Mouse (Mus musculus) CH12.LX (cell line): ENCODE data around the gene Wrap53. TPM values are rescaled to one million over a fixed set of nuclear protein-coding genes. Genes with fewer than 3 reads are reported as not detected.

ENCODE experiments used
- DNase-seq: peaks from one replicate; pipeline ENCODE4 v3.0.0-alpha.2; 2013; ENCODE audit errors: extremely low read depth
- H3K27ac ChIP-seq: 2 replicates; pipeline ENCODE4 v1.5.1; 2012; ENCODE audit warnings: low read depth, mild to moderate bottlenecking, control low read depth, moderate library complexity; ENCODE audit not compliant: insufficient read depth
- H3K27me3 ChIP-seq: replicated peaks from 2 replicates; pipeline ENCODE3; 2012; ENCODE audit warnings: inconsistent platforms
- H3K36me3 ChIP-seq, 2 experiments: replicated peaks in 1 of 2; 2 replicates each; pipeline versions ENCODE3 to v1.6.1; 2012; ENCODE audit warnings: inconsistent platforms in 1 of 2, low read length in 1 of 2, mild to moderate bottlenecking in 1 of 2, mixed read lengths in 1 of 2, moderate library complexity in 1 of 2; ENCODE audit not compliant: control insufficient read depth in 1 of 2, insufficient read depth in 1 of 2
- H3K4me1 ChIP-seq, 2 experiments: 2 replicates each; pipeline ENCODE4 v1.6.1; 2012; ENCODE audit warnings: inconsistent platforms in 1 of 2, moderate library complexity in 1 of 2; ENCODE audit not compliant: insufficient read depth in 2 of 2, control insufficient read depth in 1 of 2
- H3K4me2 ChIP-seq: 2 replicates; pipeline ENCODE4 v1.6.1; 2012; ENCODE audit warnings: low read depth, mild to moderate bottlenecking, control low read depth; ENCODE audit not compliant: poor library complexity, insufficient read depth, severe bottlenecking
- H3K4me3 ChIP-seq, 3 experiments: fragments of 150-350 bp in 1 of 3; sonication (generic) in 1 of 3; replicated peaks in 1 of 3; 2 replicates each; pipeline versions ENCODE3 to v1.5.1; 2011 to 2012; ENCODE audit warnings: low read depth in 2 of 3, low read length in 2 of 3, mild to moderate bottlenecking in 2 of 3, moderate library complexity in 2 of 3, control low read depth in 1 of 3, improper control_type of control experiment in 1 of 3, inconsistent platforms in 1 of 3, mixed read lengths in 1 of 3; ENCODE audit not compliant: poor library complexity in 1 of 3
- H3K79me2 ChIP-seq: replicated peaks from 2 replicates; pipeline ENCODE4 v1.6.1; 2012; ENCODE audit warnings: mild to moderate bottlenecking, moderate library complexity; ENCODE audit not compliant: control insufficient read depth, poor library complexity, insufficient read depth, severe bottlenecking; ENCODE audit errors: extremely low read depth
- H3K9ac ChIP-seq: 2 replicates; pipeline ENCODE4 v1.6.1; 2012; ENCODE audit warnings: low read depth, mild to moderate bottlenecking, control low read depth, moderate library complexity; ENCODE audit not compliant: insufficient read depth
- H3K9me3 ChIP-seq: replicated peaks from 2 replicates; pipeline ENCODE3; 2012; ENCODE audit warnings: low read length, inconsistent platforms, mixed read lengths
- BHLHE40 ChIP-seq: IDR thresholded peaks from 2 replicates; pipeline ENCODE4 v1.6.1; 2011; ENCODE audit warnings: mild to moderate bottlenecking, low read depth, low read length, improper control_type of control experiment
- CHD2 ChIP-seq: IDR thresholded peaks from 2 replicates; pipeline ENCODE4 v1.6.1; 2011; ENCODE audit warnings: low read length, improper control_type of control experiment
- HCFC1 ChIP-seq: IDR thresholded peaks from 2 replicates; pipeline ENCODE4 v1.6.1; 2012; ENCODE audit warnings: low read depth, mild to moderate bottlenecking, inconsistent platforms, low read length, improper control_type of control experiment
- JUN ChIP-seq: IDR thresholded peaks from 2 replicates; pipeline ENCODE4 v1.6.1; 2011; ENCODE audit warnings: low read depth, mild to moderate bottlenecking, low read length, improper control_type of control experiment, moderate library complexity; ENCODE audit not compliant: insufficient read depth
- JUND ChIP-seq: conservative IDR thresholded peaks from 2 replicates; pipeline ENCODE4 v1.6.1; 2011; ENCODE audit warnings: low read depth, low read length, improper control_type of control experiment
- KAT2A ChIP-seq: IDR thresholded peaks from 2 replicates; pipeline ENCODE4 v1.6.1; 2012; ENCODE audit warnings: low read length, improper control_type of control experiment, inconsistent platforms; ENCODE audit not compliant: insufficient replicate concordance
- MAX ChIP-seq: IDR thresholded peaks from 2 replicates; pipeline ENCODE4 v1.6.1; 2011; ENCODE audit warnings: low read length, improper control_type of control experiment
- MEF2A ChIP-seq: IDR thresholded peaks from 2 replicates; pipeline ENCODE4 v1.6.1; 2014; ENCODE audit warnings: low read depth, mild to moderate bottlenecking, inconsistent platforms, low read length, improper control_type of control experiment, borderline replicate concordance
- MXI1 ChIP-seq: IDR thresholded peaks from 2 replicates; pipeline ENCODE4 v1.6.1; 2011; ENCODE audit warnings: mild to moderate bottlenecking, low read depth, low read length, improper control_type of control experiment
- MYC ChIP-seq: IDR thresholded peaks from 2 replicates; pipeline ENCODE4 v1.6.1; 2011; ENCODE audit warnings: low read depth, mild to moderate bottlenecking, improper control_type of control experiment, low read length
- PAX5 ChIP-seq: IDR thresholded peaks from 2 replicates; pipeline ENCODE4 v1.6.1; 2012; ENCODE audit warnings: low read length, inconsistent platforms, mixed read lengths
- RAD21 ChIP-seq: IDR thresholded peaks from 2 replicates; pipeline ENCODE4 v1.6.1; 2011; ENCODE audit warnings: low read depth, mild to moderate bottlenecking, low read length, improper control_type of control experiment, moderate library complexity
- TBP ChIP-seq: conservative IDR thresholded peaks from 2 replicates; pipeline ENCODE4 v1.6.1; 2011; ENCODE audit warnings: low read depth, low read length, improper control_type of control experiment
- TCF12 ChIP-seq: IDR thresholded peaks from 2 replicates; pipeline ENCODE4 v1.6.1; 2014; ENCODE audit warnings: low read depth, mild to moderate bottlenecking, inconsistent platforms, low read length, improper control_type of control experiment
- USF1 ChIP-seq: IDR thresholded peaks from 2 replicates; pipeline ENCODE4 v1.6.1; 2014; ENCODE audit warnings: low read depth, mild to moderate bottlenecking, inconsistent platforms, low read length, improper control_type of control experiment
- USF2 ChIP-seq: conservative IDR thresholded peaks from 2 replicates; pipeline ENCODE4 v1.6.1; 2011; ENCODE audit warnings: low read depth, low read length, improper control_type of control experiment
- ZKSCAN1 ChIP-seq: IDR thresholded peaks from 2 replicates; pipeline ENCODE4 v1.6.1; 2012; ENCODE audit warnings: low read depth, inconsistent platforms, low read length, improper control_type of control experiment, borderline replicate concordance
- dilution Hi-C: fragments of 300-500 bp; cut with MboI; formaldehyde crosslinking; loops from 2 replicates; pipeline ENCODE4 v1.14.3; 2020; ENCODE audit warnings: low sequenced_read_pairs; ENCODE audit not compliant: extremely low pct_unique_long_range_greater_than_20kb, extremely low pct_ligation_motif_present
- in situ Hi-C: fragments of 300-500 bp; cut with MboI; formaldehyde crosslinking; loops from 3 replicates; pipeline ENCODE4 v1.14.3; 2019; ENCODE audit warnings: low sequenced_read_pairs, low pct_ligation_motif_present, low pct_unique_long_range_greater_than_20kb, mixed read lengths
- polyA plus RNA-seq: library from polyadenylated mRNA; unstranded; fragments of >175 nt; gene quantifications from 2 replicates; pipeline ENCODE4 v1.2.1, GENCODE M21; 2012; ENCODE audit warnings: low read depth; ENCODE audit not compliant: insufficient read length
- total RNA-seq, 2 experiments: library from RNA; depleted of rRNA; stranded (reverse); fragments of 300-350 nt in 1 of 2; fragments of >200 nt in 1 of 2; gene quantifications; 2 replicates each; pipeline ENCODE4 v1.2.3; 2012 to 2014

Gene Wrap53
- total and polyA plus RNA-seq, 3 experiments: 25.4 to 36.0 (median 34.2) TPM

- TF ChIP-seq TBP (no peak), HCFC1 (no peak), CHD2 (no peak), USF1 (peak; percentile 35), KAT2A (no peak), PAX5 (no peak), USF2 (peak; percentile 41)
- peaks cover 79% of the 10 kb centered on the region for H3K27me3 ChIP-seq
- H3K27ac ChIP-seq: no peak overlapping the region
- in situ Hi-C loops: no loop called here
- DNase-seq: no peak
- no peak overlapping the region for H3K4me3 ChIP-seq
- dilution Hi-C loops: no loop called here
- no peak overlapping the region for H3K9ac ChIP-seq
- peaks cover 9 to 19% of the 10 kb centered on the region in 2 experiments for H3K4me1 ChIP-seq
- no peaks in the 10 kb centered on the region for H3K79me2 ChIP-seq
- H3K9me3 ChIP-seq: no peaks in the 10 kb centered on the region
- no peak overlapping the region for H3K4me2 ChIP-seq
- no peaks in the 10 kb centered on the region for H3K36me3 ChIP-seq
These were observed 29.4 kb upstream of the Wrap53 start for GRCm38 (mm10) chr11:69609416-69609815.

GRCm38 (mm10) chr11:69608525-69608924 is 28.5 kb upstream of the Wrap53 start:
- Histone ChIP-seq H3K4me2 (no peak overlapping the region), H3K36me3 (no peaks in the 10 kb centered on the region), H3K9ac (no peak overlapping the region), H3K4me1 (peaks cover 9 to 12% of the 10 kb centered on the region in 2 experiments), H3K79me2 (no peaks in the 10 kb centered on the region), H3K4me3 (no peak overlapping the region), H3K27me3 (peaks cover 84% of the 10 kb centered on the region), H3K9me3 (no peaks in the 10 kb centered on the region), H3K27ac (no peak overlapping the region)
- TF ChIP-seq TCF12 (no peak), ZKSCAN1 (no peak), MAX (no peak), MXI1 (no peak), RAD21 (no peak), BHLHE40 (no peak), JUN (no peak), MEF2A (no peak), JUND (no peak), MYC (no peak)
- DNase-seq: no peak
- dilution Hi-C loops (no loop called here), in situ Hi-C loops (no loop called here)
